In the genomic region with DNA sequence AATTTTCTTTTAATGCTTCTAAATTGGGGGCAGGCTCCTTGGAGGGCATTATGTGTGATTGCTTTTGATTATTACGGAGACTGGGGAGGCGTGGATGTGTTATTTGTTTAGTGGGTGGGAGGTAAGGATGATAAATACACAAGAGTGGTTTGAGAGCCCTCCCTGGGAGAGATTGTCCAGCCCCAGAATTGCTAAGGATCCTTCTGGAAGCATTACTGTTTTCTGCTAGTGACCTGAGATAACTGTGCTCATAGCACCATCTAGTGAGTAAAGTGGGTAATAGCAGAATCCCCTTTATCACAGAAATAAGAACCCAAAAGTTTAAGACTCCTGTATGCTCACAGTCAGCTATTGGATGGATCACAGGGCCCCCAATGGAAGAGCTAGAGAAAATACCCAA, we compare ENCODE assay signal across 10 mouse cellular contexts. TPM values are rescaled to one million over a fixed set of nuclear protein-coding genes. Genes with fewer than 3 reads are reported as not detected.
A peak's percentile ranks its signal among the peaks of the same experiment; 100 is the strongest.
DNase-seq lines count a peak whose midpoint lies in the region; ATAC-seq and TF ChIP-seq lines count a peak whose summit lies in the region.
"Had no signal": no experiment of that assay in that cellular context is flagged by ENCODE, and none has a peak within 500 bp of the region (broad histone marks: within the 10 kb centered on the region; RNA-seq: fewer than 3 reads in every experiment).

No protein-coding gene starts in this region.

- H3K4me3 ChIP-seq in hindbrain, embryonic 11.5 days (ENCODE audit: low read depth, low read length), result no peak overlapping the region
- no peak overlapping the region for H3K4me3 ChIP-seq in hindbrain, embryonic 12.5 days
- H3K4me3 ChIP-seq in MEL (ENCODE audit: control insufficient read depth in 1 of 2, insufficient read depth in 1 of 2, low read depth in 2 of 2, low read length in 2 of 2), result no peak overlapping the region
- no peak overlapping the region for H3K4me3 ChIP-seq in cortical plate, adult 2 months (ENCODE audit: insufficient read depth, low read length)
- H3K4me3 ChIP-seq: embryonic facial prominence, embryonic 15.5 days had no signal

- no peaks in the 10 kb centered on the region for H3K36me3 ChIP-seq in hindbrain, embryonic 11.5 days (ENCODE audit: control insufficient read depth, insufficient read depth, low read length)
- H3K36me3 ChIP-seq in hindbrain, embryonic 12.5 days, result no peaks in the 10 kb centered on the region
- peaks cover 0 to 2% of the 10 kb centered on the region in 2 experiments; a peak in 2 of 4 replicates for H3K36me3 ChIP-seq in MEL (ENCODE audit: control insufficient read depth in 1 of 2, insufficient read depth in 2 of 2, low read length in 2 of 2)
- H3K36me3 ChIP-seq: embryonic facial prominence, embryonic 15.5 days had no signal

- peak in 2 of 3 experiments; percentile 56 to 79; a peak in 4 of 6 replicates for TF ChIP-seq CTCF in MEL (IDR thresholded peaks at IDR 0.05 in 2 of 3, conservative IDR thresholded peaks at IDR 0.05 in 1 of 3; ENCODE audit: control insufficient read depth in 1 of 3, insufficient read depth in 1 of 3, low read depth in 2 of 3, low read length in 3 of 3, poor library complexity in 1 of 3, severe bottlenecking in 1 of 3)
- TF ChIP-seq CTCF in cortical plate, adult 2 months (IDR thresholded peaks at IDR 0.05; ENCODE audit: extremely low read depth, insufficient read depth, low read length), result peak; percentile 43

- no peaks in the 10 kb centered on the region for H3K27me3 ChIP-seq in hindbrain, embryonic 11.5 days (ENCODE audit: control insufficient read depth, insufficient read depth, low read length)
- H3K27me3 ChIP-seq in hindbrain, embryonic 12.5 days, result no peaks in the 10 kb centered on the region
- no peaks in the 10 kb centered on the region for H3K27me3 ChIP-seq in MEL (ENCODE audit: control insufficient read depth in 1 of 2, insufficient read depth in 2 of 2, low read length in 2 of 2)
- H3K27me3 ChIP-seq: embryonic facial prominence, embryonic 15.5 days had no signal

- ATAC-seq in hindbrain, embryonic 11.5 days (ENCODE audit: low FRiP score), result no peak; the same call in 1 of the 2 replicates
- no peak for ATAC-seq in hindbrain, embryonic 12.5 days (ENCODE audit: low FRiP score)

- no peaks in the 10 kb centered on the region for H3K79me2 ChIP-seq in MEL (ENCODE audit: control insufficient read depth, insufficient read depth, low read length, poor library complexity)

- DNase-seq in hindbrain, embryonic 11.5 days (ENCODE audit: low spot score), result peak; percentile 59
- DNase-seq in 3T3-L1 (ENCODE audit: low read depth, low spot score) (peak; percentile 75), MEL (ENCODE audit: low read depth, low spot score) (peak; percentile 62)
- DNase-seq in kidney, postnatal 36 days, result peak; percentile 23 to 56
- DNase-seq in retina, postnatal 7 days (ENCODE audit: low read depth, low spot score), result peak; percentile 53
- no peak for DNase-seq in thymus, postnatal 25 days

- no peak overlapping the region for H3K27ac ChIP-seq in hindbrain, embryonic 11.5 days (ENCODE audit: low read depth, low read length)
- H3K27ac ChIP-seq in hindbrain, embryonic 12.5 days, result no peak overlapping the region
- H3K27ac ChIP-seq in MEL (ENCODE audit: control insufficient read depth, low read depth, low read length), result no peak overlapping the region
- H3K27ac ChIP-seq in cortical plate, adult 2 months (ENCODE audit: insufficient read depth, low read length), result no peak overlapping the region
- H3K27ac ChIP-seq: embryonic facial prominence, embryonic 15.5 days; macrophage had no signal

- H3K9me3 ChIP-seq in hindbrain, embryonic 11.5 days (ENCODE audit: control insufficient read depth, low read length), result no peaks in the 10 kb centered on the region
- no peaks in the 10 kb centered on the region for H3K9me3 ChIP-seq in hindbrain, embryonic 12.5 days (replicated peaks)
- H3K9me3 ChIP-seq in MEL (replicated peaks; ENCODE audit: insufficient read depth, low read length), result no peaks in the 10 kb centered on the region
- H3K9me3 ChIP-seq: embryonic facial prominence, embryonic 15.5 days had no signal

- no peak overlapping the region for H3K9ac ChIP-seq in hindbrain, embryonic 11.5 days (ENCODE audit: low read depth, low read length)
- no peak overlapping the region for H3K9ac ChIP-seq in hindbrain, embryonic 12.5 days
- H3K9ac ChIP-seq in MEL (ENCODE audit: control insufficient read depth, low read depth, low read length, poor library complexity, severe bottlenecking), result no peak overlapping the region
- H3K9ac ChIP-seq: embryonic facial prominence, embryonic 15.5 days had no signal

- peak; percentile 87 for TF ChIP-seq RAD21 in MEL (IDR thresholded peaks at IDR 0.05; ENCODE audit: low read depth, low read length)

- no peak for TF ChIP-seq EP300 in MEL (IDR thresholded peaks at IDR 0.05; ENCODE audit: low read depth in 1 of 2, low read length in 2 of 2)

- TF ChIP-seq POLR2A in MEL (IDR thresholded peaks at IDR 0.05; ENCODE audit: control insufficient read depth in 1 of 2, insufficient read depth in 1 of 2, low read depth in 1 of 2, low read length in 2 of 2, poor library complexity in 1 of 2), result no peak
- no peak for TF ChIP-seq POLR2A in cortical plate, adult 2 months (IDR thresholded peaks at IDR 0.05; ENCODE audit: extremely low read depth, insufficient read depth, low read length)

- 49% methylated on average over 2 of the region's 2 CpGs for WGBS in hindbrain, embryonic 11.5 days
- WGBS in hindbrain, embryonic 12.5 days, result 41% methylated on average over 2 of the region's 2 CpGs

- H3K4me2 ChIP-seq in hindbrain, embryonic 11.5 days (replicated peaks; ENCODE audit: low read depth, low read length), result no peak overlapping the region
- no peak overlapping the region for H3K4me2 ChIP-seq in hindbrain, embryonic 12.5 days (replicated peaks)
- H3K4me2 ChIP-seq: embryonic facial prominence, embryonic 15.5 days had no signal

- no peaks in the 10 kb centered on the region for H3K4me1 ChIP-seq in hindbrain, embryonic 11.5 days (replicated peaks; ENCODE audit: control insufficient read depth, insufficient read depth, low read length)
- no peaks in the 10 kb centered on the region for H3K4me1 ChIP-seq in hindbrain, embryonic 12.5 days
- peaks cover 2 to 6% of the 10 kb centered on the region in 2 experiments; a peak in 2 of 4 replicates for H3K4me1 ChIP-seq in MEL (ENCODE audit: control insufficient read depth in 1 of 2, insufficient read depth in 2 of 2, low read length in 2 of 2)
- no peaks in the 10 kb centered on the region; the same call in 1 of the 2 replicates for H3K4me1 ChIP-seq in cortical plate, adult 2 months (ENCODE audit: control insufficient read depth, insufficient read depth, low read length)
- H3K4me1 ChIP-seq: embryonic facial prominence, embryonic 15.5 days had no signal

TF ChIP-seq in MEL, 35 proteins besides CTCF, POLR2A, EP300 and RAD21 (continues in another document):
- TF ChIP-seq POLR2AphosphoS5 (IDR thresholded peaks at IDR 0.05; ENCODE audit: borderline replicate concordance, low read depth, low read length), result no peak
- peak; percentile 75 for TF ChIP-seq SMC3 (IDR thresholded peaks at IDR 0.05; ENCODE audit: low read depth, low read length)
- TF ChIP-seq GABPA (IDR thresholded peaks at IDR 0.05; ENCODE audit: low read depth, low read length), result no peak
- no peak for TF ChIP-seq E2F4 (IDR thresholded peaks at IDR 0.05; ENCODE audit: borderline replicate concordance, low read depth, low read length)
- no peak for TF ChIP-seq MAZ (IDR thresholded peaks at IDR 0.05; ENCODE audit: low read depth, low read length)
- TF ChIP-seq MEF2A (IDR thresholded peaks at IDR 0.05; ENCODE audit: extremely low read depth, insufficient replicate concordance, low read depth, low read length, poor library complexity, severe bottlenecking), result no peak
- 0 out of 2 replicates have a peak, but pooled peaks have one; percentile 25 for TF ChIP-seq GATA1 (IDR thresholded peaks at IDR 0.05; ENCODE audit: low read depth, low read length)
- no peak for TF ChIP-seq KAT2A (conservative IDR thresholded peaks at IDR 0.05; ENCODE audit: low read depth, low read length)
- no peak for TF ChIP-seq USF1 (IDR thresholded peaks at IDR 0.05; ENCODE audit: low read depth, low read length)
- no peak for TF ChIP-seq ZMIZ1 (IDR thresholded peaks at IDR 0.05; ENCODE audit: low read depth, low read length)
- no peak for TF ChIP-seq MYC (IDR thresholded peaks at IDR 0.05; ENCODE audit: low read depth, low read length)
- no peak for TF ChIP-seq JUND (IDR thresholded peaks at IDR 0.05; ENCODE audit: low read depth, low read length)
- TF ChIP-seq MYB (IDR thresholded peaks at IDR 0.05; ENCODE audit: low read depth, low read length), result no peak
- TF ChIP-seq POLR2AphosphoS2 (IDR thresholded peaks at IDR 0.05; ENCODE audit: low read length), result no peak
- TF ChIP-seq NRF1 (IDR thresholded peaks at IDR 0.05; ENCODE audit: insufficient read depth, low read depth, low read length, poor library complexity, severe bottlenecking), result no peak
- no peak for TF ChIP-seq CHD2 (IDR thresholded peaks at IDR 0.05; ENCODE audit: low read length)
- TF ChIP-seq MAFK (IDR thresholded peaks at IDR 0.05; ENCODE audit: borderline replicate concordance, low read depth, low read length), result no peak
- no peak for TF ChIP-seq TAL1 (IDR thresholded peaks at IDR 0.05; ENCODE audit: low read length)
- TF ChIP-seq UBTF (IDR thresholded peaks at IDR 0.05; ENCODE audit: borderline replicate concordance, insufficient read depth, low read depth, low read length), result no peak
- TF ChIP-seq ZC3H11A (IDR thresholded peaks at IDR 0.05; ENCODE audit: low read depth, low read length), result peak; percentile 67
- no peak for TF ChIP-seq ZNF384 (IDR thresholded peaks at IDR 0.05; ENCODE audit: low read depth, low read length)
- TF ChIP-seq ETS1 (IDR thresholded peaks at IDR 0.05; ENCODE audit: low read depth, low read length), result no peak

RNA-seq across cellular contexts. Expression of gene Oma1, which starts 32.4 kb away (rescaled TPM):
- polyA plus RNA-seq in hindbrain, embryonic 11.5 days (2014; fragmentation: Nextera tagmentation; extraction: Ambion mirVana), result 12.8 and 12.9 TPM in 2 replicates
- polyA plus RNA-seq in hindbrain, embryonic 12.5 days (2016; fragmentation: Nextera tagmentation; extraction: Ambion mirVana), result 13.1 and 13.6 TPM in 2 replicates
- 10.4 and 13.0 TPM in 2 replicates for total RNA-seq in MEL (2012; rRNA removed)
- 10 to 100 TPM in 1 of 2 experiments, not detected in 1; 14.3 TPM for polyA plus RNA-seq in MEL (2012; ENCODE audit: insufficient read depth in 1 of 2, insufficient read length in 2 of 2, low read depth in 1 of 2, low replicate concordance in 2 of 2, missing spikeins in 1 of 2)
- 6.0 and 6.7 TPM in 2 replicates for polyA plus RNA-seq in cortical plate, adult 2 months (2012; rRNA removed)

RNA-seq across cellular contexts. Expression of gene 4921539E11Rik, which starts 55.4 kb away (rescaled TPM):
- 0.06 TPM in 1 of 2 replicates, not detected in the other for polyA plus RNA-seq in hindbrain, embryonic 11.5 days (2014; fragmentation: Nextera tagmentation; extraction: Ambion mirVana)
- polyA plus RNA-seq in hindbrain, embryonic 12.5 days (2016; fragmentation: Nextera tagmentation; extraction: Ambion mirVana), result not detected in 2 replicates
- not detected in 2 replicates for total RNA-seq in MEL (2012; rRNA removed)
- not detected for polyA plus RNA-seq in MEL (2012; ENCODE audit: insufficient read depth in 1 of 2, insufficient read length in 2 of 2, low read depth in 1 of 2, low replicate concordance in 2 of 2, missing spikeins in 1 of 2)
- polyA plus RNA-seq in cortical plate, adult 2 months (2012; rRNA removed), result not detected in 2 replicates
- polyA plus RNA-seq: embryonic facial prominence, embryonic 15.5 days; macrophage had no signal
